Mouse (Mus musculus) heart, embryonic 16.5 days (tissue): ENCODE measurements around the gene Mok. TPM values are rescaled to one million over a fixed set of nuclear protein-coding genes. Genes with fewer than 3 reads are reported as not detected.

Experiments used
- ATAC-seq: fragments of 200-750 bp; cut with Nextera tagmentation; replicated peaks from 2 replicates; pipeline ENCODE4 v1.8.0; 2017; ENCODE audit warnings: moderate number of reproducible peaks; ENCODE audit not compliant: insufficient read depth, low FRiP score; ENCODE audit errors: extremely low read depth
- H3K27ac ChIP-seq: fragments of 300-500 bp; sonication (generic); 2 replicates; pipeline ENCODE4 v1.5.1; 2014; ENCODE audit warnings: mild to moderate bottlenecking, low read length, control low read depth, moderate library complexity
- H3K27me3 ChIP-seq: fragments of 300-500 bp; sonication (generic); 2 replicates; pipeline ENCODE4 v1.6.1; 2014; ENCODE audit warnings: low read length, mixed read lengths; ENCODE audit not compliant: control insufficient read depth, insufficient read depth
- H3K36me3 ChIP-seq: fragments of 300-500 bp; sonication (generic); 2 replicates; pipeline ENCODE4 v1.6.1; 2014; ENCODE audit not compliant: control insufficient read depth, insufficient read depth
- H3K4me1 ChIP-seq: fragments of 300-500 bp; sonication (generic); 2 replicates; pipeline ENCODE4 v1.6.1; 2014; ENCODE audit warnings: low read length, mixed read lengths; ENCODE audit not compliant: control insufficient read depth, insufficient read depth
- H3K4me2 ChIP-seq: fragments of 300-500 bp; sonication (generic); 2 replicates; pipeline ENCODE4 v1.6.1; 2014; ENCODE audit warnings: low read depth, mild to moderate bottlenecking, control low read depth, low read length
- H3K4me3 ChIP-seq: fragments of 300-500 bp; sonication (generic); 2 replicates; pipeline ENCODE4 v1.5.1; 2014; ENCODE audit warnings: mild to moderate bottlenecking, control low read depth, low read length
- H3K9ac ChIP-seq: fragments of 300-500 bp; sonication (generic); 2 replicates; pipeline ENCODE4 v1.6.1; 2014; ENCODE audit warnings: low read length, control low read depth
- H3K9me3 ChIP-seq: fragments of 300-500 bp; sonication (generic); replicated peaks from 2 replicates; pipeline ENCODE4 v1.6.1; 2016; ENCODE audit warnings: low read length; ENCODE audit not compliant: control insufficient read depth
- WGBS: fragments of 180-500 bp; shearing (Covaris S2); extraction: QIAGEN DNeasy Blood & Tissue Kit; methylation state at CpG from one replicate; pipeline ENCODE4 v1.1.7; 2014; 5-methylcytosine and 5-hydroxymethylcytosine counted together
- polyA plus RNA-seq: library from polyadenylated mRNA; unstranded; fragments of >200 nt; fragmentation: Nextera tagmentation; extraction: Ambion mirVana; gene quantifications from 2 replicates; pipeline ENCODE4 v1.2.1, GENCODE M21; 2015

Mok gene
- polyA plus RNA-seq, 1 experiment from 2014 or later: 3.9 TPM

DNA sequence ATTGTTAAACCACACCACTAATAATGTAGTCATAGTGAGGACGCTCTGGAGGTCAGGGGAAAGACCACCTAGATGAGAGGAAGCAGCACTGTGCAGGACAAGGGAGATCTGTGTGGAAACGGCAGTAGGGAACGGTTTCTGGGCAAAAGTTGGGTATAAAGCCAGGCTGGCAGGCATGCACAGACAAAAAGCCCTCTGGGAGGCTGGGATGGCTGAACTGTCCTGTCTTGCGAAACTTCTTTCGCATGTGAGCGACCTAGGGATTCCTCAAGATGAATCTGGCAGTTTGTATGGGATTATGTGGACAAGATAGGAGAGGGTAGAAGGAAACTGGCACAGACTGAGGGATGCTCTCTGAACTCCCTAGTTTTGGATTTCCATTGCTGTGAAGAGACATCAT, 68.8 kb downstream of the Mok start:
- no peaks in the 10 kb centered on the region for H3K27me3 ChIP-seq
- no peak overlapping the region for H3K4me3 ChIP-seq
- peaks cover 18% of the 10 kb centered on the region for H3K4me1 ChIP-seq
- no peak overlapping the region for H3K9ac ChIP-seq
- H3K9me3 ChIP-seq: no peaks in the 10 kb centered on the region
- H3K36me3 ChIP-seq: no peaks in the 10 kb centered on the region
- WGBS: 90% methylated on average over 6 of the region's 6 CpGs
- no peak for ATAC-seq
- no peak overlapping the region for H3K27ac ChIP-seq
- H3K4me2 ChIP-seq: no peak overlapping the region

DNA sequence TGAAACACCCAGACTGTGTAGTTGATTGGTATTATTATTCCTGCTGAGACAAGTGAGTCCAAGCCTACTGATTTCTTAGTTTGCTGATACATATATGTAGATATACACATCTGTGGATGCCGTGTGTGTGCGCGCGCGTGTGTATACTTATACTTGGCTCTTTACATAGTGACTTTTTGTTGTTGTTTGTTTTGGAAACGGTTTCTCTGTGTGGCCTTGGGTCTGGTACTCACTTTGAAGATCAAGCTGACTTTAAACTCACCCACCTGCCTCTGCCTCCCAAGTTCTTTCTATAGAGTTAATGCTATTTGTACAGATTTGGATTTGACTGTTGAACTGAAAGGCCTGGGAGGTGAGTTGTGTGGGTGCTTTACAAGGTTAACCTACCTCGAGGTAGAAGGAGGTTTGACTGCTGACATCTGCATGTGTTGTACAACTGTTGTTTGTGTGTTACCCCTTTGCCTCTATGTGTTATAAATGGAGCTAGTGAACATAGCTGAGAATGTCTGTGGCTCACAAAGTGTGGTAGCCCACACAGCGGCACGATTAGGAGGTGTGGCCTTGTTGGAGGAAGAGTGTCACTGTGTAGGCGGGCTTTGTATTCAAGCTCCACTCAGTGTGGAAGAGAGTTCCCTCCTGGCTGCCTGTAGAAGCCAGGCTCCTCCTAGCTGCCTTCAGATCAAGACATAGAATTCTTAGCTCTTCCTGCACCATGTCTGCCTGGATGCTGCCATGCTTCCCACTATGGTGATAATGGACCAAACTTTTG, 70.1 kb downstream of the Mok start:
- no peak overlapping the region for H3K4me3 ChIP-seq
- H3K9me3 ChIP-seq: no peaks in the 10 kb centered on the region
- H3K27me3 ChIP-seq: no peaks in the 10 kb centered on the region
- no peak for ATAC-seq
- no peak overlapping the region for H3K27ac ChIP-seq
- WGBS: 80% methylated on average over 10 of the region's 10 CpGs
- peaks cover 14% of the 10 kb centered on the region for H3K4me1 ChIP-seq
- H3K9ac ChIP-seq: no peak overlapping the region
- no peaks in the 10 kb centered on the region for H3K36me3 ChIP-seq
- no peak overlapping the region for H3K4me2 ChIP-seq

- H3K9me3 ChIP-seq: no peaks in the 10 kb centered on the region
- H3K27me3 ChIP-seq: no peaks in the 10 kb centered on the region
- no peak for ATAC-seq
- peaks cover 16% of the 10 kb centered on the region for H3K4me1 ChIP-seq
- 60% methylated on average over 6 of the region's 6 CpGs for WGBS
- no peak overlapping the region for H3K9ac ChIP-seq
- H3K4me2 ChIP-seq: no peak overlapping the region
- H3K27ac ChIP-seq: no peak overlapping the region
- no peak overlapping the region for H3K4me3 ChIP-seq
- no peaks in the 10 kb centered on the region for H3K36me3 ChIP-seq
Measured at GRCm38 (mm10) chr12:110769660-110770297, 71.0 kb downstream of the Mok start.

DNA sequence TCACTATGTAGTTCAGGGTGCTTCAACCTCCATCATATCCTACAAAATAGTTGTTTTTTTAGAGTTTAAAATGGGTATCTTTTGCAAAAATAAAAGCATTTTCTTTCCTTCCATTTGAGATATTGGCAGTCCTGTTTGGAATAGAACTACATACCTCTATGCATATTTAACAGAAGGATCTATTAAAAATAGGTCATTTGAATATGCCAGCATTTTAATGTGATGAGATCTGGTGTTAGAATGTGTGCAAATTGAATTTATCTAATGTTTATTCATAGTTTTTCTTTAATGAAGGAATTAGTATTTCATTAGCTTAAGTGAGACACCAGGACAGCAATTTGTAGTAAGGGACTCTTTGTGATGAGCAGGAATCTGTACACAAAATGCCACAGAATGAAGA, 72.2 kb downstream of the Mok start:
- Histone ChIP-seq H3K4me1 (peaks cover 16% of the 10 kb centered on the region), H3K27ac (no peak overlapping the region), H3K9ac (no peak overlapping the region), H3K4me2 (no peak overlapping the region), H3K4me3 (no peak overlapping the region), H3K27me3 (no peaks in the 10 kb centered on the region), H3K36me3 (no peaks in the 10 kb centered on the region), H3K9me3 (no peaks in the 10 kb centered on the region)
- ATAC-seq: no peak

DNA sequence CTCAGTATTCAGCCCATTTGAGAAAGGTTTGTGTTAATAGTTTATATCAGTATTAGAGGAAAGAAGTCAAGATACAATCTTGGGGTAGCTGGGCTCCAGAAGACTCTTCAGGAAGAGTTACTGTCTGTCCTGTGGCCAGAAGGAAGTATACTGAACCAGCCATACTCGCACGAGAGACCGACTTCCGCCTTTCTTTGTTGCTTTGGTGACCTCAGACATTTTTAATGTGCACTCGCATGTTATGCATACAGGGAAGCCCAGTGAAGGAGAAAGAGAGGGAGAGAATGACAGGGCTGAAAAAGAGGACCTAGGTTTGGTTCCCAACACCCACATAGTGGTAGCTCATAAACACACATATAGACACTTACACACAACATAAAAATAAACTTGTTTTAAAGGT, 76.2 kb downstream of the Mok start:
- no peak overlapping the region for H3K9ac ChIP-seq
- H3K36me3 ChIP-seq: no peaks in the 10 kb centered on the region
- no peaks in the 10 kb centered on the region for H3K9me3 ChIP-seq
- H3K27ac ChIP-seq: no peak overlapping the region
- peaks cover 11% of the 10 kb centered on the region for H3K4me1 ChIP-seq
- no peak for ATAC-seq
- WGBS: 75% methylated on average over 5 of the region's 5 CpGs
- H3K4me2 ChIP-seq: no peak overlapping the region
- no peak overlapping the region for H3K4me3 ChIP-seq
- no peaks in the 10 kb centered on the region for H3K27me3 ChIP-seq

DNA sequence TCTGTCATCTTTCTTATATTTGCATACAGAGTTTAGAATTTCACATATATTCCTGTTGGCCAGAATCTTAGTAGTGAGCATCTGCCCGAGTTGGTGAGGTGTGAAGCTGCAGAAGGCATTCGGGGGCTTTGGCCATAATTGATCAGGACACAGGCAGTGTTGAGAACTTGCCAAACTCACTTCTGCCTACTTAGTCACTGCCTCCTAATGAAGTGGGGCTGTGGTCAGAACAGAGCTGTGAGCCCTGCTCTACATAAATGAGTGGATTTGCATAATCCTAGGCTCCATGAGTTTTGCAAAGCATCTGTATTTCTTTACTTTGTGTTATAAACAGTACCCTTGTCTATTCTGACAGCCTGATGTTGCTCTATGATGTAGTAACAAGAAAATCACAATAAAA, 78.4 kb downstream of the Mok start:
- no peaks in the 10 kb centered on the region for H3K36me3 ChIP-seq
- 79% methylated on average over 2 of the region's 2 CpGs for WGBS

DNA sequence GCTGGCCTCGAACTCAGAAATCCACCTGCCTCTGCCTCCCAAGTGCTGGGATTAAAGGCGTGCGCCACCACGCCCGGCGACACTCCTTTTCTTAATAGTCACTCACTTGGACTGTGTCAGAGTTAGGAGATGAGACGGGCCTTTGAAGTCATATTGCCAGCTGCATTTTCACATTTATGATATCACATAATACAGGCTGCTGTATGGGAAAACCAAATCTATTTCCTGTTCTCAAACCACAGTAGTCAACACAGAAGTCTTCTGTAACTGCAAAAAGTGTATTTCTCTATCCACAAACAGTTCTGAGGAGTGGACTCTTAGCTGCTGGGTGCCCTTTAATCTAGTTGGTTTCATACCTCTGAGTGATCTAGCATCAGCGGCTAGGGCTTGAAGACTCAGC, 81.8 kb downstream of the Mok start:
- Histone ChIP-seq H3K9ac (no peak overlapping the region), H3K9me3 (no peaks in the 10 kb centered on the region; the same call in 1 of the 2 replicates), H3K4me3 (no peak overlapping the region), H3K27me3 (no peaks in the 10 kb centered on the region), H3K27ac (no peak overlapping the region; the same call in 1 of the 2 replicates), H3K4me2 (no peak overlapping the region), H3K4me1 (peaks cover 13% of the 10 kb centered on the region), H3K36me3 (peaks cover 11% of the 10 kb centered on the region; the same call in 1 of the 2 replicates)
- no peak for ATAC-seq
- 83% methylated on average over 7 of the region's 8 CpGs for WGBS

More for the DNA sequence above, 78.4 kb downstream of the Mok start:
- H3K4me3 ChIP-seq: no peak overlapping the region
- no peak for ATAC-seq
- H3K9ac ChIP-seq: no peak overlapping the region
- H3K27me3 ChIP-seq: no peaks in the 10 kb centered on the region
- no peak overlapping the region for H3K27ac ChIP-seq
- no peaks in the 10 kb centered on the region for H3K9me3 ChIP-seq
- no peak overlapping the region for H3K4me2 ChIP-seq
- peaks cover 10% of the 10 kb centered on the region; the same call in 1 of the 2 replicates for H3K4me1 ChIP-seq

Other genes starting within 250 kb of the Mok start
- 40.6 and 42.1 TPM in 2 replicates for gene Dync1h1, start 239.5 kb downstream of the Mok start, polyA plus RNA-seq
- not detected in 2 replicates for gene 1700001K19Rik, start 158.3 kb downstream of the Mok start, polyA plus RNA-seq
- gene Hsp90aa1, start 138.2 kb downstream of the Mok start, polyA plus RNA-seq: 622 and 694 TPM in 2 replicates
- gene Wdr20, start 103.0 kb downstream of the Mok start, polyA plus RNA-seq: 15.8 and 18.0 TPM in 2 replicates
- gene Zfp839, start 9.3 kb upstream of the Mok start, polyA plus RNA-seq: 4.9 and 5.1 TPM in 2 replicates
- 63.1 and 64.7 TPM in 2 replicates for gene Cinp, start 48.2 kb upstream of the Mok start, polyA plus RNA-seq
- 2.2 and 3.1 TPM in 2 replicates for gene Tecpr2, start 48.3 kb upstream of the Mok start, polyA plus RNA-seq
- 19.3 and 22.0 TPM in 2 replicates for gene Ankrd9, start 138.1 kb upstream of the Mok start, polyA plus RNA-seq
- gene Rcor1, start 198.4 kb upstream of the Mok start, polyA plus RNA-seq: 6.4 and 6.5 TPM in 2 replicates